Mouse (Mus musculus) MEL (cell line): Measurements from ENCODE around the gene Spag17. TPM values are rescaled to one million over a fixed set of nuclear protein-coding genes. Genes with fewer than 3 reads are reported as not detected.
A peak's percentile ranks its signal among the peaks of the same experiment; 100 is the strongest.

Experiments
- DNase-seq: peaks from one replicate; pipeline ENCODE4 v3.0.0; 2011; ENCODE audit warnings: low read depth, low spot score
- H3K27ac ChIP-seq: 2 replicates; pipeline ENCODE4 v1.5.1; 2012; ENCODE audit warnings: low read depth, mild to moderate bottlenecking, control low read depth, low read length, moderate library complexity; ENCODE audit not compliant: control insufficient read depth
- H3K27me3 ChIP-seq, 2 experiments: fragments of 150-350 bp in 1 of 2; sonication (generic) in 1 of 2; 2 replicates each; pipeline ENCODE4 v1.6.1; 2012; ENCODE audit warnings: low read length in 2 of 2, mild to moderate bottlenecking in 2 of 2, improper control_type of control experiment in 1 of 2, moderate library complexity in 1 of 2; ENCODE audit not compliant: insufficient read depth in 2 of 2, control insufficient read depth in 1 of 2
- H3K36me3 ChIP-seq, 2 experiments: 2 replicates each; pipeline ENCODE4 v1.6.1; 2012 to 2014; ENCODE audit warnings: low read length in 2 of 2, improper control_type of control experiment in 1 of 2, inconsistent platforms in 1 of 2, mild to moderate bottlenecking in 1 of 2; ENCODE audit not compliant: insufficient read depth in 2 of 2, control insufficient read depth in 1 of 2
- H3K4me1 ChIP-seq, 2 experiments: fragments of 150-350 bp in 1 of 2; sonication (generic) in 1 of 2; 2 replicates each; pipeline ENCODE4 v1.6.1; 2012; ENCODE audit warnings: low read length in 2 of 2, improper control_type of control experiment in 1 of 2, mild to moderate bottlenecking in 1 of 2; ENCODE audit not compliant: insufficient read depth in 2 of 2, control insufficient read depth in 1 of 2
- H3K4me3 ChIP-seq, 2 experiments: fragments of 150-350 bp in 1 of 2; sonication (generic) in 1 of 2; 2 replicates each; pipeline ENCODE4 v1.5.1; 2012; ENCODE audit warnings: low read depth in 2 of 2, low read length in 2 of 2, mild to moderate bottlenecking in 2 of 2, moderate library complexity in 2 of 2, control low read depth in 1 of 2, improper control_type of control experiment in 1 of 2; ENCODE audit not compliant: control insufficient read depth in 1 of 2, insufficient read depth in 1 of 2
- H3K79me2 ChIP-seq: 2 replicates; pipeline ENCODE4 v1.6.1; 2012; ENCODE audit warnings: mild to moderate bottlenecking, low read length, moderate library complexity; ENCODE audit not compliant: control insufficient read depth, poor library complexity, insufficient read depth
- H3K9ac ChIP-seq: 2 replicates; pipeline ENCODE4 v1.6.1; 2012; ENCODE audit warnings: low read depth, mild to moderate bottlenecking, control low read depth, low read length, moderate library complexity; ENCODE audit not compliant: control insufficient read depth, poor library complexity, severe bottlenecking
- H3K9me3 ChIP-seq: fragments of 150-350 bp; sonication (generic); replicated peaks from 2 replicates; pipeline ENCODE4 v1.6.1; 2012; ENCODE audit warnings: mild to moderate bottlenecking, low read length, improper control_type of control experiment, moderate library complexity; ENCODE audit not compliant: insufficient read depth
- E2F4 ChIP-seq: IDR thresholded peaks from 2 replicates; pipeline ENCODE4 v1.6.1; 2011; ENCODE audit warnings: low read depth, low read length, improper control_type of control experiment, borderline replicate concordance
- GABPA ChIP-seq: IDR thresholded peaks from 2 replicates; pipeline ENCODE4 v1.6.1; 2012; ENCODE audit warnings: low read depth, mild to moderate bottlenecking, inconsistent platforms, low read length, improper control_type of control experiment, moderate library complexity
- HCFC1 ChIP-seq: IDR thresholded peaks from 2 replicates; pipeline ENCODE4 v1.6.1; 2012; ENCODE audit warnings: low read depth, mild to moderate bottlenecking, inconsistent platforms, low read length, improper control_type of control experiment, moderate library complexity
- MAX ChIP-seq: IDR thresholded peaks from 2 replicates; pipeline ENCODE4 v1.6.1; 2011; ENCODE audit warnings: low read length, improper control_type of control experiment
- MEF2A ChIP-seq: IDR thresholded peaks from 2 replicates; pipeline ENCODE4 v1.6.1; 2014; ENCODE audit warnings: low read depth, mild to moderate bottlenecking, inconsistent platforms, low read length, improper control_type of control experiment; ENCODE audit not compliant: poor library complexity, insufficient replicate concordance, severe bottlenecking; ENCODE audit errors: extremely low read depth
- MYB ChIP-seq: IDR thresholded peaks from 2 replicates; pipeline ENCODE4 v1.6.1; 2011; ENCODE audit warnings: mild to moderate bottlenecking, low read depth, low read length, improper control_type of control experiment
- MYC ChIP-seq: IDR thresholded peaks from 2 replicates; pipeline ENCODE4 v1.6.1; 2011; ENCODE audit warnings: low read depth, mild to moderate bottlenecking, low read length, improper control_type of control experiment, moderate library complexity
- POLR2A ChIP-seq, 2 experiments: IDR thresholded peaks; 2 replicates each; pipeline ENCODE4 v1.6.1; 2011 to 2012; ENCODE audit warnings: low read length in 2 of 2, mild to moderate bottlenecking in 2 of 2, control low read depth in 1 of 2, improper control_type of control experiment in 1 of 2, low read depth in 1 of 2, moderate library complexity in 1 of 2; ENCODE audit not compliant: control insufficient read depth in 1 of 2, insufficient read depth in 1 of 2, poor library complexity in 1 of 2
- TAL1 ChIP-seq: IDR thresholded peaks from 2 replicates; pipeline ENCODE4 v1.6.1; 2012; ENCODE audit warnings: mild to moderate bottlenecking, inconsistent platforms, low read length, moderate library complexity, mixed read lengths
- TCF12 ChIP-seq: IDR thresholded peaks from 2 replicates; pipeline ENCODE4 v1.6.1; 2014; ENCODE audit warnings: low read depth, mild to moderate bottlenecking, inconsistent platforms, low read length, improper control_type of control experiment, moderate library complexity
- UBTF ChIP-seq: IDR thresholded peaks from 2 replicates; pipeline ENCODE4 v1.6.1; 2012; ENCODE audit warnings: low read depth, mild to moderate bottlenecking, inconsistent platforms, low read length, improper control_type of control experiment, moderate library complexity, borderline replicate concordance; ENCODE audit not compliant: insufficient read depth
- ZKSCAN1 ChIP-seq: IDR thresholded peaks from 2 replicates; pipeline ENCODE4 v1.6.1; 2012; ENCODE audit warnings: low read depth, mild to moderate bottlenecking, inconsistent platforms, low read length, improper control_type of control experiment, moderate library complexity
- polyA plus RNA-seq, 2 experiments: library from polyadenylated mRNA; stranded (reverse) in 1 of 2; unstranded in 1 of 2; fragments of >175 nt in 1 of 2; fragments of >200 nt in 1 of 2; gene quantifications; 2 replicates each; pipeline versions ENCODE4 v1.2.1 to v1.2.4; 2012; ENCODE audit warnings: low replicate concordance in 2 of 2, low read depth in 1 of 2; ENCODE audit not compliant: insufficient read length in 2 of 2, insufficient read depth in 1 of 2, missing spikeins in 1 of 2
- total RNA-seq: library from RNA; depleted of rRNA; stranded (reverse); fragments of 300-350 nt; gene quantifications from 2 replicates; pipeline ENCODE4 v1.2.3, GENCODE M21; 2012

Gene Spag17
- total and polyA plus RNA-seq, 3 experiments: 0.04 TPM; not detected in 2

DNA sequence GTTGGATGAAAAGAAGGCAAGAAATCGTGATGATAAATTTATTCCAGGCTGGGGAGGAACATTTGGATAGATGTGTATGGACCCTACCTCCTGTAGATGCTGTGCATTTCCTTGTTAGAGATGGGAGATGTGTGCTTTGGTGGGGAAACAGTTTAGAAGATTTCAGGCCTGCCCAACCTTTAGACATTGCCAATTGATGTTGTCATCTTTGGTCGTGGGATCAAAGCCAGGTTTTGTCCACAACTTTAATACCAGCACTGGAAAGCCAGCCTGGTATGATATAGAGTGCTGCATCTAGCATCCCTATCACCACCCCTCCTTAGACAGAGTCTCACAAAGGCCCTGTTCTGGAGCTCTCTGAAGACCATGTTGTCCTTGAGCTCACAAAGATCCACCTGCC lies 278.4 kb downstream of the Spag17 start:
- TF ChIP-seq HCFC1 (no peak), E2F4 (no peak)
- no peak overlapping the region for H3K4me3 ChIP-seq
- no peak overlapping the region for H3K9ac ChIP-seq
- no peak overlapping the region for H3K27ac ChIP-seq
- H3K9me3 ChIP-seq: no peaks in the 10 kb centered on the region
- no peak for DNase-seq
- no peaks in the 10 kb centered on the region for H3K27me3 ChIP-seq
- H3K79me2 ChIP-seq: peaks cover 18% of the 10 kb centered on the region
- peaks cover 3 to 14% of the 10 kb centered on the region in 2 experiments; a peak in 3 of 4 replicates for H3K4me1 ChIP-seq
- peaks cover 7 to 14% of the 10 kb centered on the region in 2 experiments for H3K36me3 ChIP-seq

DNA sequence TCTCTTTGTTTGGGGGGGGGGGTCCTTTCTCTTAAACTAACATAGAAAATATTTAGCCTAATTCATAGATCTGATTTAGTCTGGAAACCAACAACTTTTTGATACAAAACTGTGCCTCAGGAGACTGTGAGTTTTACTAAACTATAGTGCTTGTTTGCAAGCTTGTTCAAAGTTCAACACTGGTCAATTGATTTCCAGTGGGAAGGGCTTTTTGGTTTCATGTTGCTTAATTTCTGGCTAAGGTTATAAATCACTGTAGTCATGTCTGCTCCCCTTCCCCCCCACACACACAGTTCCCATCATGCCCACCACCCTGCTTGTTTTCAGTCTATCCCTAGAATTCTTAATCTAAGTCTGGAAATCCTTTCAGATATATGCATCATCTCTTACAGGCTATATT lies 279.8 kb downstream of the Spag17 start:
- Histone ChIP-seq H3K9ac (no peak overlapping the region), H3K4me3 (no peak overlapping the region), H3K79me2 (peaks cover 18% of the 10 kb centered on the region), H3K36me3 (peaks cover 7 to 9% of the 10 kb centered on the region in 2 experiments), H3K9me3 (no peaks in the 10 kb centered on the region), H3K27ac (no peak overlapping the region), H3K4me1 (peaks cover 3 to 14% of the 10 kb centered on the region in 2 experiments; a peak in 3 of 4 replicates), H3K27me3 (no peaks in the 10 kb centered on the region)
- TF ChIP-seq GABPA: no peak
- no peak for TF ChIP-seq TCF12
- no peak for TF ChIP-seq MEF2A
- DNase-seq: no peak

DNA sequence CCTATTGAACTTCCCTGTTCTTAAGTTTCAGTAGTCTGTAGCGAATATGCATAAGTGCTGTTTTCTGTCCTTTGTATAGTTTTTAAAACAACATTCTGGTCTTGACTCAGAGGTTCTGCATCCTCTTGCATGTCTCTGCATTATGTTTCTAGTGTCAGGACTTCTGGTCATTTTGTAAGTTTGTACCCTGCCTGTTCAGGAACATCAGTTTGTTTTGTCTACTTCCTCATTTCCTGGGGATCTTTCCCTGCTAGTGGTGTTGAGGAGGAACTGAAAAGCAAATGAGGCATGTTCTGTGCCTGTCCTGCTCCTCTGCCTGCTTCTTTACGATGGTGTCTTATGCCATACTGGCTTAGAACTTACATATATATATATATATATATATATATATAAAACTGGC lies 290.8 kb downstream of the Spag17 start:
- peaks cover 0 to 2% of the 10 kb centered on the region in 2 experiments; a peak in 2 of 4 replicates for H3K4me1 ChIP-seq
- H3K79me2 ChIP-seq: no peaks in the 10 kb centered on the region
- H3K27me3 ChIP-seq: no peaks in the 10 kb centered on the region
- peaks cover 2 to 5% of the 10 kb centered on the region in 2 experiments; a peak in 2 of 4 replicates for H3K36me3 ChIP-seq
- TF ChIP-seq MYC (no peak), MAX (no peak), POLR2A (IDR thresholded peaks at IDR 0.05; ENCODE audit: control insufficient read depth in 1 of 2, insufficient read depth in 1 of 2, low read depth in 1 of 2, low read length in 2 of 2, poor library complexity in 1 of 2) (no peak), ZKSCAN1 (no peak), TAL1 (no peak), UBTF (no peak), MYB (no peak)
- no peaks in the 10 kb centered on the region for H3K9me3 ChIP-seq
- DNase-seq: peak; percentile 59
- no peak overlapping the region for H3K4me3 ChIP-seq
- H3K9ac ChIP-seq: no peak overlapping the region
- no peak overlapping the region for H3K27ac ChIP-seq
